Mouse (Mus musculus) G1E (cell line): Measurements from ENCODE around the gene Fgfr2.

Experiments used
- CTCF ChIP-seq: IDR thresholded peaks from 2 replicates; pipeline ENCODE4 v1.5.1; 2012; ENCODE audit warnings: low read depth, low read length, inconsistent platforms, mixed read lengths
- GATA1 ChIP-seq: IDR thresholded peaks from 2 replicates; pipeline ENCODE4 v1.6.1; 2012; ENCODE audit warnings: borderline replicate concordance, low read length, inconsistent platforms, mixed read lengths

GRCm38 (mm10) chr7:130756343-130756835 lies 2366.8 kb downstream of the Fgfr2 start:
- TF ChIP-seq CTCF: no peak
- TF ChIP-seq GATA1: no peak
